Mouse (Mus musculus) bone marrow macrophage, adult 2 months (primary cell): ENCODE measurements at regions not wholly inside any gene's neighbourhood (a gene's known extent, or its start where the extent isn't known, plus 50 kb on each side); places are given as distances from the start of the nearest gene placed in this dataset.

Experiments
- H3K27ac ChIP-seq: 2 replicates; pipeline ENCODE4 v1.5.1; 2012; ENCODE audit warnings: low read depth, low read length; ENCODE audit not compliant: insufficient read depth
- H3K4me1 ChIP-seq: 2 replicates; pipeline ENCODE4 v1.6.1; 2012; ENCODE audit warnings: low read length; ENCODE audit not compliant: control insufficient read depth, insufficient read depth
- H3K4me3 ChIP-seq: 2 replicates; pipeline ENCODE4 v1.5.1; 2012; ENCODE audit warnings: mild to moderate bottlenecking, low read length, moderate library complexity; ENCODE audit not compliant: insufficient read depth
- CTCF ChIP-seq: IDR thresholded peaks from 2 replicates; pipeline ENCODE4 v1.5.1; 2012; ENCODE audit warnings: low read depth, mild to moderate bottlenecking, low read length, moderate library complexity
- POLR2A ChIP-seq: IDR thresholded peaks from 2 replicates; pipeline ENCODE4 v1.6.1; 2012; ENCODE audit warnings: mild to moderate bottlenecking, low read depth, low read length, borderline replicate concordance

- no peak overlapping the region for H3K27ac ChIP-seq
- no peak overlapping the region for H3K4me3 ChIP-seq
- TF ChIP-seq CTCF (no peak), POLR2A (no peak)
- H3K4me1 ChIP-seq = peaks cover 12% of the 10 kb centered on the region
These were observed 74.3 kb downstream of the Serpinb9g start for GRCm38 (mm10) chr13:33558927-33559326.

- Histone ChIP-seq H3K4me3 (no peak overlapping the region), H3K4me1 (peaks cover 12% of the 10 kb centered on the region)
- TF ChIP-seq POLR2A = no peak
- no peak for TF ChIP-seq CTCF
These were observed 75.1 kb downstream of the Serpinb9g start for GRCm38 (mm10) chr13:33559719-33560118.

GRCm38 (mm10) chr13:33561625-33562024 lies 77.0 kb downstream of the Serpinb9g start:
- H3K27ac ChIP-seq = peak overlapping the region; percentile 43; the same call in 1 of the 2 replicates
- no peak overlapping the region for H3K4me3 ChIP-seq
- TF ChIP-seq POLR2A (no peak), CTCF (no peak)
- H3K4me1 ChIP-seq = peaks cover 12% of the 10 kb centered on the region

More at GRCm38 (mm10) chr13:33559719-33560118, 75.1 kb downstream of the Serpinb9g start:
- no peak overlapping the region for H3K27ac ChIP-seq

GRCm38 (mm10) chr13:33562928-33563327 lies 78.3 kb downstream of the Serpinb9g start:
- Histone ChIP-seq H3K27ac (no peak overlapping the region), H3K4me3 (no peak overlapping the region), H3K4me1 (peaks cover 12% of the 10 kb centered on the region)
- TF ChIP-seq POLR2A (no peak), CTCF (no peak)

- TF ChIP-seq POLR2A = no peak
- no peak for TF ChIP-seq CTCF
- Histone ChIP-seq H3K4me1 (peaks cover 12% of the 10 kb centered on the region), H3K4me3 (no peak overlapping the region), H3K27ac (no peak overlapping the region)
These were observed 78.8 kb downstream of the Serpinb9g start for GRCm38 (mm10) chr13:33563366-33563765.

GRCm38 (mm10) chr13:33567915-33568314 lies 83.3 kb downstream of the Serpinb9g start:
- Histone ChIP-seq H3K4me3 (no peak overlapping the region), H3K4me1 (no peaks in the 10 kb centered on the region), H3K27ac (no peak overlapping the region)
- TF ChIP-seq CTCF = no peak
- TF ChIP-seq POLR2A = no peak

GRCm38 (mm10) chr13:33569318-33569717 lies 84.7 kb downstream of the Serpinb9g start:
- TF ChIP-seq POLR2A (no peak), CTCF (no peak)
- Histone ChIP-seq H3K4me3 (no peak overlapping the region), H3K4me1 (no peaks in the 10 kb centered on the region), H3K27ac (no peak overlapping the region)

- Histone ChIP-seq H3K4me3 (no peak overlapping the region), H3K27ac (no peak overlapping the region), H3K4me1 (no peaks in the 10 kb centered on the region)
- TF ChIP-seq CTCF (no peak), POLR2A (no peak)
These were observed 86.2 kb downstream of the Serpinb9g start for GRCm38 (mm10) chr13:33570836-33571235.

GRCm38 (mm10) chr13:33586065-33586464 lies 75.1 kb upstream of the Serpinb6d start:
- H3K4me3 ChIP-seq = no peak overlapping the region
- no peaks in the 10 kb centered on the region for H3K4me1 ChIP-seq
- TF ChIP-seq POLR2A = no peak
- TF ChIP-seq CTCF = no peak
- H3K27ac ChIP-seq = no peak overlapping the region
